Mouse (Mus musculus) cerebellum, adult 11 months (tissue): ENCODE results near the gene Slc1a4.

Source experiments
- DNase-seq: peaks from one replicate; pipeline ENCODE4 v3.0.0; 2022

The Slc1a4 gene

DNA sequence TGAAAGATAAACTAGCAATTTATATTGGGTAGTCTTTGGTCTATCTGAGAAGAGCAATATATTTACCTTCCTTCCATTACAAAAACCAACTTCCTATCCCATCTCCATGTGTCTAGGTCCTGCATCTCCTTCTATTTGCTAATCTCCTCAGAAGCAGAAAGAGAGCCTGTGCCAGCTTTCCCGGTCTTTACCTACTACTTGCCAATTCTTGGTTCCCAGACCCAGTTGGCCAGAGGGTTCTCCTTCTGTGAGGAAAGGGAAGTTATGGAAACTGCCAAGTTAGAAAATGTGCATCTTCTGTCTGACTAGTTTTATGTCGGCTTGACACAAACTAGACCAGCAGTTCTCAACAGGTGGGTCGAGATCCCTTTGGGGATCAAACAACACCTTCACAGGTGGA lies 8.5 kb downstream of the Slc1a4 start:
- DNase-seq = no peak

DNA sequence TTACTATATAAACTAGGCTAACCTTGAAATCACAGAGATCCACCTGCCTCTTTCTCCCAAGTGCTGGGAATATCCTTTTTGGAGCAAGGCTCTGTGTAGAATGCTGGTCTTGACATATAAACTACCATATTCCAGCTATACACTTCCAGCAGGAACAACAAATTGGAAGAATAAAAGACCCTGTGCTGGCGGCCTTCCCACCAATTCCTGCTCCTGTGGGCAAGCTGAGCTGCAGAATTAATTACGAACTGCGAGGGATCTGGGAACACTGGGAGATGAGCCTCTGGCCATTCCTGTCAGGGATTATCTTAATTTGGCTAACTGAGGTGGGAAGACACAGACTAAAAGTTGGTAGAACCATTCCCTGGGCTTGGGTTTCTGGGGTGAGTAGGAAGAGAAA lies 10.1 kb downstream of the Slc1a4 start:
- DNase-seq = no peak

DNA sequence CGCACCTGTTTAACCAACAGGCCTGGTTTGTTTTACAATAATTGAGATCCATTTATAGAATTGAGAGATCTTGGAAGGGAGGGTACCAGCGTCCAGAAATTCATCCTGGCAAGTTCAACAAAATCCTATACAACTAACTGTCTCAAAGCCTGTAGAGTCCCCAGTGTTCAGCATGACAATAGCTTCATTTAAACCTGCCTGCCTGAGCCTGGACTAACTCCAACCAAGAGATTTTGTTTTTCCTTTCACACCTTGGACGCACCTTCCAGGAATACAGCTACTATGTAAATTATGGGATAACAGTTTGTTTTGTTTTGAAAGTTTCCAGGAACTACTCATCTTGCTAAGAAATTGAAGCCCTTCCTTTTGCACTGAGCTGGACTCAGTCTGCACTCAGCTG lies 11.9 kb downstream of the Slc1a4 start:
- DNase-seq = no peak

DNA sequence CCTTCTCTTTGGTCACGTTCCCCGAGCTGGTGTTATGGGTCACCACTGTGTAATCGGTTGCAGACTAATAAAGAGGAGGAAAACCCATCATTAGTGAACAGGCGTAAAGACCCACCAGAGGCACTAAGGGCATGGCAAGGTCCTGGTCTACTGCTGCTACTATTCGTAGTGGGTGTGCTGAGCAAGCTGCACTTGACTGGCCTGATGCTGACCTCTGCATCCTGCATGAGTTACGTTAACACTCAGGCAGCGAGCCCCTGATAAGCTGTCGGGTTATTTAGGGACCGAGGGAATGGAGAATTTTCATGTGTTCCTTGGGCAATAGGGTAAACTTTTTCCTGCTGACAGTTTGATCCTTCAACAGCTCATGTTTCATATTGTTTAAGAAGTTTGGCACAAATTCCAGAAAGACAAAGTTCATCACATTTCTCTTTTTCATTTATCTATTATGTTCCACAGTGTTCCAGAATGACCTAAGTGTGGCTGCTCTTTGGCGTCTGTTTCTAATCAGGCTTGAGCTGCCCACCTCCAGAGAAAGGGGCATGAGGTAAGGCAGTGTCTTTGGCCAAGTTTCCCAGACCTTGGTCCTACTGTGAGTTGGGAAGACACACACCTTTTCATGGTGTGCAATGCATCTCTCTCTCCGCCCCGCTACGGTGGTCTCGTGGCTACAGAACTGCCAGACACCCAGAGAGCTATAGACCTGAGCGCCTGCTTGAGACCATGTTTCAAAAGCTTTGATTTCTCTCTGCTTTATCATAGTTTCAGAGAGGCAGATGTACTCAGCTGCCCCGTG lies 13.7 kb downstream of the Slc1a4 start:
- DNase-seq = no peak

DNA sequence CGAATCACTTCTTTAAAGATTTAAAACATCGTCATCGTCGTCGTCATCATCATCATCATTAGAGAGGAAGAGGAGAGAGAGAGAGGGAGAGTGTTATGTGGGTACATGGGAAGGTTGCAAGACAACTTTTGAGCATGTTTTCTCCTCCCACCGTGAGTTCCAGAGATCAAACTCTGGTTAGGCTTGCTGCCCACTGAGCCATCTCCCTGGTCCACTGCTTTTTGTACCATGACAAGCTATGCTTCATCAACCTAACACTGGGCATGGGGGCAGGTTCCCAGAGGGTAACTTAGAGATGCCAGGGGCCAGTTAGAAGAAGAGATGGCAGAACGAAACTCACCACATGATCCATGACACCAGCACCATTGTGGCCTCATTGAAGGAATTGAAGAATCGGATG lies 18.9 kb downstream of the Slc1a4 start:
- DNase-seq = no peak

DNA sequence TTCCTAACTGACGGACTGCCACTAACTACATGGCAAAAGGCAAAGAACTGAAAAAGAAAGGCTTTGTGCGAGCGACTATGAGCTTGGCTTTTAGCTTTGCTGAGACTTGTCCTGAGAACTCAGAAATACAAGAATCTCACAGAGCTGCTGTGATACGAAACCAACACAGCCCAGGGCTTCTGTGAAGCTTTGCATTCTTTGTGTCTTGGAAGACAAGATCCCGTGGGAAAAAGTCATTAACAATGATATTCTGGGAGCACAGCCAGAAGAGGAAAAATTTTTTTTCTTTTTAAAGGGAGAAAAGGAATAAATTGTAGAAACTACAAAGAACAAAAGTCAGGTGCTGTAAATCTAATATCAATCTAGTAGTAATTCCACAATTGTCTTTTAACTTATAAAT lies 23.5 kb downstream of the Slc1a4 start:
- no peak for DNase-seq

DNA sequence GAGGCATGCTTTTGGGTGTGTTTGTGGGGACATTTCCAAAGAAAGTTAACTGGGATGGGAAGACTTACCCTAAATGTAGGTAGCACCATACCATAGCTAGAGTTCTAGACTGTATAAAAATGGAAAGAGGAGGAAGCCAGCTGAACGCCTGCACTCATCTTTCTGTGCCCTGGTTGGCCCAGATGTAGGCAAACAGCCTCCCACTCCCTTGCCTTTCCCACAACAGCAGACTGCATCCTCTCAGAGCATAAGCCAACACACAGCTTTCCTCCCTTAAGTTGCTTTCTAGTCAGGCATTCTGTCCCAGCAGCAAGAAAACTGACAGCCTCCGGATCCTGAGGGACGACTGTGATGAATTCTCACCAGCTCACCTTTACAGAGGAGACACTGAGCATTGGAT lies 25.1 kb downstream of the Slc1a4 start:
- DNase-seq = no peak

DNA sequence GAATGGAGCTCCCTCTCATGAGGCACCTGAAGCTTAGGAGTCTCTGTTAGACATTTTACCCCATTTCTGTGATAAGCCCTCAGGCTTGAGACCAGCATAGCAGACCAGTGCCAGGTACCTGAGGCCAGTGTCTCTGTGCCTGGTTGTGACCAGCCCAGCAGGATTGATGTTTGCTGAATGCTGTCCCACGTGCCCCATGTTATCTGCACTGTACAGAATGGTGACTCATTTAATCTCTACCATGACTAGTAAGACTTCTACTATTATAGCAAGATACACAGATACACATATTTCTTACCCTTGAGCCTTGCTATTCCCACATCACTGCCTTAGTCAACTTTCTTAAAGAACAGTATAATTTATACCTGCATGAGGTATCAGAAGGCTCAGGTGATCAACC lies 26.9 kb downstream of the Slc1a4 start:
- DNase-seq = no peak

DNA sequence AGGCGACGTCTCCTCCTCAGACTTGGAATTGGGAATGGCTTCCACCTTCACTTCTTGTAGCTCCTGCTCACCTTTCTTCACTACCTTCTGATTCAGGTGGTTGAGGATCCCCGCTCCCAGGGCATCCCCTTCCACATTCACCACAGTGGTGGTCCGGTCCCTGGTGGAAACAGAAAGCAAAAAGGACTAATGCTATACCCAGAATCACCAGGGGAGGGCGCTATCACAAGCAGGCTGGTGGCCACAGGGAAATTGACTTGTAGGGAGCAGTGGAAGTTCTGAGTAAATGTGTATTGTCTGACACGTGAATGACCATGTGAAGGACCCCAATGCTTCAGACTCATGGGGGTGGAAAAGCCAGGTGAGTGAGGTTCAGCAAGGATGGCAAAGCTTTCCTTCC lies 28.2 kb downstream of the Slc1a4 start:
- DNase-seq = peak; percentile 29

DNA sequence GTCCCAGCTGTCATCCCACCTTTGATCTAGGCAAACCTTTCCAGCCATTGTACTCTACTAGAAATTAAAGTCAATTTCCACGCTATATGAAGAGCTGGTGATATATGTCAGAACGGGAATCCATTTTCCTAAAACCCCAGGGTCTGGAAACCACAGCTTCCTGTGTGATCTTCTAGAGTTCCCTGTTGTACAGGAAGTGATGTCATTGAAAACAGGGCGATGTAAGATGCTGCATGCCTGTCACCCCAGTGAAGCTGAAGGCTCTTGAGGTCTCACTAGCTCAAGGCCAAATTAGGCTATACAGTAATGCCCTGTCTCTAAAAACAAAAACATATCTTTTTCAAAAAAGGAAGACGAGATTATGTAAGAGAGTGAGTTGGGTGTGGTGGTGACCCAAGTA lies 31.2 kb downstream of the Slc1a4 start:
- no peak for DNase-seq

DNA sequence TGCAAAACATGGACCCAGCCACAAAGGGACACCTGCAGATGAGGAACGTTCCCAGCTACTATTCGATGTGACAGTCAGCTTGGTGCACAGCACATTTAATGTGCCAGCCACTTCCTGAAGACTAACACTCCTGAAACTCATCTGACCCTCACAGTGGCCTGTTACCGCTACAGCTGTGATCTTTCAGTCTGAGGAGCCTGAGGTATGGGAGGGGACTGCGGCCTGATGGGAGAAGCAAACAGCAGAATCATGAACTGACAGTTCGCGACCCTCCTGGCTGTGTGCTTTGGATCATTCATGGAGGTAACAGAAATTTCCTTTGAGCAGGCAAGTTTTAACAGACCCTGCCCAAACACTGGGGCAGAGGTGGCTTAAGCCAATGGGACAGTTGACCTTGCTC lies 31.7 kb downstream of the Slc1a4 start:
- no peak for DNase-seq

DNA sequence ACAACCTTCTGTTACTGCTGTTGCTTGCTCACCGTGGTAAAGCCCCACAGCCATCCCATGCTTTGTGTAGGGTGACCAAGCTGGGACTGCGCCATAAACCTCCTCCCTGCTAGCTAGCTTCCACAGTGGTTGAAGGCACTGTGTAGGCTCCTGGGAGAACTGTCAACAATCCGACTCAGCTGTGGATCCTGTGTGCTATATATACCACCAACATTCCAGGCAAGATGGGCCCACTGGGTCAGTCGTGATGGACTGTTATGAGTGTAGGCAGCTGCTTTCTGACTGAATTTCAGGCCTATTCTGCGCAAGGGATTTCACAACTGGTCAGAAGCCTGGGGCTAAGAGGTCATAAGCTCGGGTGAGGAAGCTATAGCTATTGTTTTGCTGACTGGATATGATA lies 32.6 kb downstream of the Slc1a4 start:
- no peak for DNase-seq

DNA sequence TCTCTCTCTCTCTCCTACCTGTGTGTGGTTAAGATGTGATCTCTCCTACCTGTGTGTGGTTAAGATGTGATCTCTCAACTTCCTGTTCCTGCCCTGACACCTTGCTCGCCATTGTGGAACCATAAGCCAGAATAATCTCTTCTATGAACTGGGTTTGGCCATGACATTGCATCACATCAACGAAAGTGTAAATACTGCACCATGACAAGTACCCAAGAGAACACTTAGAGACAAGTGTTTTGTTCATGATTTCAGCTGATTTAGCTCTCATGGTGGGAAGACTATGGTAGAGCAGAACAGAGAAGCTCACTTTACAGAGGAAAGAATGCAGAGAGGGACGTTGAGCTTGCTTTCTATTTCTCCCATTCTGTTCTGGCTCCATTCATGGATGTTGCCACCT lies 48.0 kb downstream of the Slc1a4 start:
- DNase-seq = no peak

DNA sequence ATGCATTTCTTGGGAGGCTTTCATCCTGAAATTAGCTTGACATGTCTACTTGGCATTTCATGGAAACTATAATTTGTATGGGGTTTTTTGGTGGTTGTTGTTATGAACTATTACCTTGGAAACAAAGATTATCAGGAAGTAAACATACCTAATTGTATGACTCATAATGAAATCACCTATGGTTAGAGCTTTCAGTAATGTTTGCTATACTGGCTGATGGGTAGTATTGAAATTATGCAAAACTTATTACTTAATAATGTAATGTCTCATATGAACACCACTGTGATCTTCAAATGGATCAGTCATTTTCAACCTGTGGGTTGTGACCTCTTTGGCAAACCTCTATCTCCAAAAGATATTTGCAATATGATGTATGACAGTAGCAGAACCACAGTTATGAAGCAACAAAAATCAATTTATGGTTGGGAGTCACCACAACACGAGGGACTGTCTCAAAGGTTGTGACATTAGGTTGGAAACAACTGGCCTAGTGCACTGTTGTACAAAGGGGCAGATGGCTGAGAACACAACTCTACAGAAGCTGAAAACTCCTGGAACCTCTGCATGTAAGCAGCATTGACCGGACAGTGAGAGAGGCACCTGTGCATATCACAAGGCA lies 49.8 kb downstream of the Slc1a4 start:
- no peak for DNase-seq

DNA sequence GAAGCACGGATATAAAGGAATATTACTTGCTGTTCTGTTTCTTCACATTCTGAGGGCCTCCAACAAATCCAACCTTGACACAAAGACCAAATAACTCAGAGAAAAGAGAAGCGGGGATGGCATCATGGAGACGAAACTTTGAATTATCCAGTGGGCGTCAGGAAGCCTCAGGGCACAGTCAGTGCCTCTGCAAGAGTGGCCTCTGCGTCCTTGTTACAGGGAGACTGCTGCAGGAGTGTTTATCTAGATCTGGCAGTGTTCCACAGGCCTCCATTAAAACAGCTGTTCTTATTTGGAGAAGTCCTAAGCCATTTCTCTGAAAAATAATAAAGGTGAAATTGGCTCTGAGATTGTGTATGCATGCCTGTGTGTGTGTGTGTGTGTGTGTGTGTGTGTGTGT lies 51.5 kb downstream of the Slc1a4 start:
- no peak for DNase-seq

DNA sequence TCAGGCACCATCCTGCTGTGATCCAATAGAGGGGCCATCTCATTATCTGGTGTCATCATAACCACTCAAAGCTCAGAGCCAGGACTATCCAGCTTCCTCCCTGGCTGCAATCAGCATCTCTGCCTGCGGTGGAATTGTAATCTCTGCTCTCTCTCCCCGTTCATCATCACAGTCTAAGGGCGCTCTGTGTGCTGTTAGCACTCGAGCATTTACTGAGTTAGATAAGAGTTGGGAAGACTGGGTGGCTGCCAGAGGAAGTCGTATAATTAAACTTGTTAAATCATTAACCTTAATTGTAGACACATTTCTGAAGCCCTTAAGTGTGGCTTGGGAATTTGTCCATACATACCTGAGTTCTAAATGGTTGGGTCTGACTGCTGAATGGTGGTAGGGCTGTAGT lies 53.8 kb downstream of the Slc1a4 start:
- no peak for DNase-seq

DNA sequence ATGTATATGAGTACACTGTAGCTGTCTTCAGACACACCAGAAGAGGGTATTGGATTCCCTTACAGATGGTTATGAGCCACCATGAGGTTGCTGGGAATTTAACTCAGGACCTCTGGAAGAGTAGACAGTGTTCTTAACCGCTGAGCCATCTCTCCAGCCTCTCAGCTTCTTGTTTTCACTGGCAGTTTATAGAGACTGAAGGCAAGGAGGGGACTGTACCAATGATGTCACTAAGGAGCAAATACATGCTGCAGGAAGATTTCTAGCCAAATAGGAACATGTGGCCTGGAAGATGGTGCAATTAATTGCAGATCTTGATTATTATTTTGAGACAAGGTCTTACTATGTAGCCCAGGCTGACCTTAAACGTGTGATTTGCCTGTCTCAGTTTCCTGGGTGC lies 55.4 kb downstream of the Slc1a4 start:
- no peak for DNase-seq

DNA sequence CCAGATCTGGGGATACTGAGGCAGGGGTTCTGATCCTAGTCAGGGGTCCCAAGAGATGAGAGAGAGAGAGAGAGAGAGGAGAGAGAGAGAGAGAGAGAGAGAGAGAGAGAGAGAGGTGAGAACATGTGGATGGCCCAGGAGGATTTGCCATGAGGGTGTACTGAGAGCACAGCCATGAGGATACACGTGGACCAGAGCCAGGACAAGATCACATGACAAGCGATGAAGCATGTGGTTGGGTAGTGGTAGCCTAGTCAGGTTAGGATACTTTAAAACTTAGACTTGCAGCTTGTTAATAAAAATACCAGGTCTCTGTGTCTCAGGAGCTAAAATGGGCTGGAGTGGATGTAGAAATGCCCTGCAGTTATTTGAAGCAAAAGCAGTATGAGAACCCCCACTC lies 56.5 kb downstream of the Slc1a4 start:
- DNase-seq = no peak

DNA sequence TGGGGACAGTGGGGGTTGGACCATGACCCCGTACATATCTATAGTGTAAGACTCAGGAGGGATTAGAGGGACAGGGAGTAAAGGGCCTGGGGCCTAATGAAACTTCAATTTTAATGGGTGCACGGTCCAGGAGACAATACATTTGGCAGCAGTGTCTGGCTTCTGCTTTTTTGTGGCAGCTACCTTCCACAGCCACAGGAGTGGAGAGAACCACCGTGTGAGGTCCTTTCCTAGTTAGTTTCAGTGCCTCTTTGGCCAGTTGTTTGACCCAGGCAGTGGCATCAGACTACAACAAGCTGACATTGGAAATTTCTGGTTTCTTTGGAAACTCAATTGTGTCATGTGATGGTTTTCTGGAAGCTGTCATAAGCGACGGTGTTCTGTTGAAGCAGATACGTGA lies 62.6 kb downstream of the Slc1a4 start:
- DNase-seq = no peak

DNA sequence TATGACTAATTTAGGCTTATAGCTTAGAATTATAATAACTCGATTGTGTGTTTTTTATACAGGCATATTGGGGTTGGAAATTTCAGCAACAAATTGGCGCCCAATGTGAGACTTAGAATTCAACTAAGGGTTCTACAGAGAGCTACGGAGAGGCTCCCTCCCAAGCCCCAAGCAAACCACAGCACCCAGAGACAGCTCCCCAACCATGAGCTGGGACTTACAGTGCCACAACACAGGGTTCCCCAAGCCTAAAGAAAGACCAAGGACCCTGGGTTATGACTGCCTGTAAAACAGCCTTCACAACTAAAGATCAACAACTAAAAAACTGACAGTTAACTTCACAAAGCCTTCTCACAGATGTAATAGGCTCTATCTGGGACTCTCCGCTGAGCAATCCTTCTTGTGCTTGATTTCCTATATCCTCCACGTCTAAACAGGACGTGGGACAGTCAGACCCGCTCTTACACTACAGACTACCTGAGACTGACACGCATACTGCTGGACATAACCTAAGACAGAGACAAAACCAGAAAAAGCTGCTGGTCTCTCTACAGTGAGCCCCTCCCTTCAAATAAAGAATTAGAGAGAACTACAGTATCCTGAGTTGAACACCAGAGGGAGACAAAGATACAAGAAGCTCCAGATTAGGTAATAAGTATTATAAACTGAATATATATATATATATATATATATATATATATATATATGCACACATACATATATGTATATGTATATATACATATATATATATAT lies 69.7 kb downstream of the Slc1a4 start:
- no peak for DNase-seq

DNA sequence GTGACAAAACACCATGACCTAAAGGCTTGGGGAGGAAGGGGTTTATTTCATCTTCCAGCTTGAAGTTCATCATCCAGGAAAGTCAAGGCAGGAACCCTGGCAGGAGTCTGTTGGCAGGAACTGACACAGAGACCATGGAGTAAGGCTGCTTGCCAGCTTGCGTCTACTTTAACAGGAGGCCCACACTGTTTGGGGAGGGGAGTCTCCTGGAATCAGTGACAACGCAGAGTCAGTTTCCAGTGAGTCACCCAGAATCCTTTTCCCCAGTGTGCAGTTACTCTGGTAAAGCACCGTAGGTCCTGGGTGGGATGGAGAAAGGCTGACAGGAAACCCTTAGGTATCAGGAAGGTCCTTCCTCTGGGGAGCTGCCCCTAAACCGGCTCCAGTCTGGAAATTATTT lies 77.7 kb downstream of the Slc1a4 start:
- no peak for DNase-seq

DNA sequence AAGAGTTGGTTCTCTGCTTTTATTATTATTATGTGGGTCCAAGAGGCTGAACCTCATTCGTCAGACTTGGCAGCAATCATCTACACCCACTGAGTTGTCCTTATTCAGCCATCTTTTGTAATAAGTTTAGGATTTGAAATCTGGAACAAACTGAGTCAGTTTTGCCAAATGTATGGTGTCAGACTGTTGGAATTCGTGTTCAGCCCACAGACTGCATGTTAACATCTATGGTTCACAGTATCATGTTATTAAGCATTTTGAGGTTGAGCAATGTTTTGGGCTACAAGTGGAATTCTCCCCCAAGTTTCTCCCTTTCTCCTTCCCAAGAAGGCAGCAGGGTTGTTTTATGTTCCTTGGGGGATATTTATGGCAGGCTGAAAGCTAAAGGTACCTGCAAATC lies 79.4 kb downstream of the Slc1a4 start:
- DNase-seq = no peak
